Mouse (Mus musculus): ENCODE data around the gene Akr1c18. TPM values are rescaled to one million over a fixed set of nuclear protein-coding genes. Genes with fewer than 3 reads are reported as not detected.
"Not testable (repeated sequence)": the region's sequence is repeated elsewhere in the genome, so short reads cannot be mapped to it uniquely, and the experiment has no call there.

The Akr1c18 gene
- polyA plus RNA-seq (2015; fragmentation: Nextera tagmentation; extraction: Ambion mirVana) = 1.00 and 1.1 TPM in 2 replicates

DNA sequence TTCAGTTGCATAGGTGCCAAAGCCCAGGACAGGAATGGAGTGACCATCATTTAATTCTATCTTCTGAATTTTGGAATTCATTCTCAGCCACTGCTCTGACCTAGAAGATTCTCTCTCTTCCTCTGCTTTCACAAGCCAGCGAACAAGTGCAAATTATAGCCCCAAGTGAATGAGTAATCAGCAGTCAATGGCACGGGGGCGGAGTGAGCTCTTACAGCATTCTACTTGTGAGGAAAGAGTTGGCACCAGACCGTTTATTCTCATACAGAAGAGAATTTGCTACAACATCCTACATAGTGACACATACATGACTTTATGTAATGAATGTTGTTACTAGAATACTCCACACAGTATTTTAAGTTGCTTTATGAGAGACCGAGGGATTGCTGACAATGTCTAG is at the start of gene Akr1c18:
Gene Akr1c18 (minus strand): TSS at position 137 of the 400 bp plus-strand sequence.
- Histone ChIP-seq H3K9me3 (replicated peaks; ENCODE audit: control insufficient read depth, low read length) (no peaks in the 10 kb centered on the region), H3K36me3 (ENCODE audit: control insufficient read depth, insufficient read depth) (no peaks in the 10 kb centered on the region), H3K4me3 (ENCODE audit: low read length) (no peak within 1 kb of the TSS), H3K9ac (ENCODE audit: low read length) (no peak within 1 kb of the TSS), H3K27ac (ENCODE audit: low read length) (no peak within 1 kb of the TSS), H3K27me3 (ENCODE audit: control insufficient read depth, insufficient read depth, low read length) (no peaks in the 10 kb centered on the region), H3K4me1 (ENCODE audit: control insufficient read depth, insufficient read depth, low read length) (no peaks in the 10 kb centered on the region), H3K4me2 (ENCODE audit: low read depth, low read length) (no peak within 1 kb of the TSS)
- no peak for ATAC-seq (replicated peaks; ENCODE audit: extremely low read depth, insufficient read depth, low FRiP score)
- WGBS = 75% methylated on average over 5 of the region's 5 CpGs

- Histone ChIP-seq H3K4me2 (ENCODE audit: low read depth, low read length) (no peak overlapping the region), H3K4me3 (ENCODE audit: low read length) (no peak overlapping the region), H3K36me3 (ENCODE audit: control insufficient read depth, insufficient read depth) (no peaks in the 10 kb centered on the region), H3K27ac (ENCODE audit: low read length) (no peak overlapping the region), H3K9ac (ENCODE audit: low read length) (no peak overlapping the region), H3K4me1 (ENCODE audit: control insufficient read depth, insufficient read depth, low read length) (0 out of 2 replicates have a peak, but pooled peaks cover 2% of the 10 kb centered on the region), H3K27me3 (ENCODE audit: control insufficient read depth, insufficient read depth, low read length) (no peaks in the 10 kb centered on the region), H3K9me3 (replicated peaks; ENCODE audit: control insufficient read depth, low read length) (no peaks in the 10 kb centered on the region)
- 35% methylated on average over 3 of the region's 3 CpGs for WGBS
- no peak for ATAC-seq (replicated peaks; ENCODE audit: extremely low read depth, insufficient read depth, low FRiP score)
Observed at GRCm38 (mm10) chr13:4192511-4192910, 42.1 kb upstream of the Akr1c18 start.

GRCm38 (mm10) chr13:4190904-4191303 is 40.5 kb upstream of the Akr1c18 start, which contains the start of gene Akr1c13:
TSS of gene Akr1c13 (plus strand) at chr13:4191150.
- Histone ChIP-seq H3K4me2 (ENCODE audit: low read depth, low read length) (peak within 1 kb of the TSS; percentile 18; the same call in 1 of the 2 replicates), H3K27me3 (ENCODE audit: control insufficient read depth, insufficient read depth, low read length) (no peaks in the 10 kb centered on the region), H3K9me3 (replicated peaks; ENCODE audit: control insufficient read depth, low read length) (no peaks in the 10 kb centered on the region), H3K4me3 (ENCODE audit: low read length) (peak within 1 kb of the TSS; percentile 21; the same call in 1 of the 2 replicates), H3K4me1 (ENCODE audit: control insufficient read depth, insufficient read depth, low read length) (0 out of 2 replicates have a peak, but pooled peaks cover 2% of the 10 kb centered on the region), H3K36me3 (ENCODE audit: control insufficient read depth, insufficient read depth) (no peaks in the 10 kb centered on the region), H3K9ac (ENCODE audit: low read length) (no peak within 1 kb of the TSS), H3K27ac (ENCODE audit: low read length) (no peak within 1 kb of the TSS)
- WGBS = 53% methylated on average over 3 of the region's 3 CpGs
- no peak for ATAC-seq (replicated peaks; ENCODE audit: extremely low read depth, insufficient read depth, low FRiP score)

- H3K4me1 ChIP-seq (ENCODE audit: control insufficient read depth, insufficient read depth, low read length) = 0 out of 2 replicates have a peak, but pooled peaks cover 2% of the 10 kb centered on the region
- H3K9ac ChIP-seq (ENCODE audit: low read length) = no peak overlapping the region
- no peaks in the 10 kb centered on the region for H3K36me3 ChIP-seq (ENCODE audit: control insufficient read depth, insufficient read depth)
- H3K4me2 ChIP-seq (ENCODE audit: low read depth, low read length) = no peak overlapping the region
- H3K27me3 ChIP-seq (ENCODE audit: control insufficient read depth, insufficient read depth, low read length) = no peaks in the 10 kb centered on the region
- no peak overlapping the region for H3K4me3 ChIP-seq (ENCODE audit: low read length)
- 74% methylated on average over 2 of the region's 2 CpGs for WGBS
- ATAC-seq (replicated peaks; ENCODE audit: extremely low read depth, insufficient read depth, low FRiP score) = no peak
- no peaks in the 10 kb centered on the region; the same call in 1 of the 2 replicates for H3K9me3 ChIP-seq (replicated peaks; ENCODE audit: control insufficient read depth, low read length)
- H3K27ac ChIP-seq (ENCODE audit: low read length) = no peak overlapping the region
Observed at GRCm38 (mm10) chr13:4188174-4188573, 37.7 kb upstream of the Akr1c18 start.

- not testable (repeated sequence) for H3K27me3 ChIP-seq (ENCODE audit: control insufficient read depth, insufficient read depth, low read length); H3K9ac ChIP-seq (ENCODE audit: low read length); H3K36me3 ChIP-seq (ENCODE audit: control insufficient read depth, insufficient read depth); H3K4me3 ChIP-seq (ENCODE audit: low read length); H3K27ac ChIP-seq (ENCODE audit: low read length); H3K9me3 ChIP-seq (replicated peaks; ENCODE audit: control insufficient read depth, low read length); H3K4me1 ChIP-seq (ENCODE audit: control insufficient read depth, insufficient read depth, low read length); ATAC-seq (replicated peaks; ENCODE audit: extremely low read depth, insufficient read depth, low FRiP score); H3K4me2 ChIP-seq (ENCODE audit: low read depth, low read length)
- 77% methylated on average over 7 of the region's 7 CpGs for WGBS
Observed at GRCm38 (mm10) chr13:4186641-4187411, 36.4 kb upstream of the Akr1c18 start.

- Histone ChIP-seq H3K4me3 (ENCODE audit: low read length) (no peak overlapping the region), H3K9me3 (replicated peaks; ENCODE audit: control insufficient read depth, low read length) (no peaks in the 10 kb centered on the region; the same call in 1 of the 2 replicates), H3K9ac (ENCODE audit: low read length) (no peak overlapping the region), H3K4me1 (ENCODE audit: control insufficient read depth, insufficient read depth, low read length) (no peaks in the 10 kb centered on the region), H3K27ac (ENCODE audit: low read length) (no peak overlapping the region), H3K36me3 (ENCODE audit: control insufficient read depth, insufficient read depth) (no peaks in the 10 kb centered on the region), H3K27me3 (ENCODE audit: control insufficient read depth, insufficient read depth, low read length) (no peaks in the 10 kb centered on the region), H3K4me2 (ENCODE audit: low read depth, low read length) (0 out of 2 replicates have a peak overlapping the region, but pooled peaks have one; percentile 28)
- 65% methylated on average over 9 of the region's 9 CpGs for WGBS
- 0 out of 2 replicates have a peak, but pooled peaks have one; percentile 32 for ATAC-seq (replicated peaks; ENCODE audit: extremely low read depth, insufficient read depth, low FRiP score)
Observed at GRCm38 (mm10) chr13:4183116-4183515, 32.7 kb upstream of the Akr1c18 start.

DNA sequence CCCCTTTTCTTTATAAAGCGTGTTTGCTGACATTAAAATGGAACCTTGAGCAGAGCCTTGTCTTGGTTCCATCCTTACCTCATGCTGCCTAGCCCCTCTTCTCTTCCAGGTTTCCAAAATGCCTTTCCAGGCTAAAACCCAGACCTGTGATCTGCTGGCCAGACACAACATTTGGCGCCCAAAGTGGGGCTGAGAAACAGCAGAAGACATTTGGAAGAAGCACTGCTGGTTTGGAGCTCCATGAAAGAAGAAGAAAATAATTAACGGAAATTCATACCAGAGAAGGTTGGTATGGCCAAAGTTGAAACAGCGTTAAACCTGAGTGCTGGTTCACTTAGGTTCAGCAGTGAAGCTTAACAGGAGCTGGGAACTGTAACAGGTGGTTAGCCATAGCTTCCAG is 30.9 kb upstream of the Akr1c18 start:
- not testable (repeated sequence) for H3K4me1 ChIP-seq (ENCODE audit: control insufficient read depth, insufficient read depth, low read length); H3K4me2 ChIP-seq (ENCODE audit: low read depth, low read length); H3K9me3 ChIP-seq (replicated peaks; ENCODE audit: control insufficient read depth, low read length); ATAC-seq (replicated peaks; ENCODE audit: extremely low read depth, insufficient read depth, low FRiP score); H3K4me3 ChIP-seq (ENCODE audit: low read length); H3K36me3 ChIP-seq (ENCODE audit: control insufficient read depth, insufficient read depth); H3K27ac ChIP-seq (ENCODE audit: low read length); H3K27me3 ChIP-seq (ENCODE audit: control insufficient read depth, insufficient read depth, low read length); H3K9ac ChIP-seq (ENCODE audit: low read length)
- WGBS = 84% methylated on average over 4 of the region's 4 CpGs

DNA sequence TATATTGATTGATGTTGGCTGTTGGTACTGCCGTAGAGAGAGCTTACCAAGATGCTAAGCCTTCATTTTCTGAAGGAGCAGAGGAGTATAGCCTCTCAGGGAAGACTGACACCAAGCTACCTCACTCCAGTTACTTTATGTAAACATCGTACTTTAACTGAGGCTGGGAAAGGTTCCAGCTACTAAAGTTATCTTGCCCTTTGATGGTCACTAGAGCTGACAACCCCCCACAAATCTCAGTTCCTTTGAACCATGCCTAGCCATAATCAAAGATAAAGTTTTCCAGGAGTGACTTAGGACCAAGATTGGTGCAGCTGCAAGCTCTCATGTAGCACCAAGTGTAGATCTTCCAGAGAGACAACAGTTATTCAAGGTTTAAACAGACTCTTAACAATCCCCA is 22.5 kb upstream of the Akr1c18 start:
- ATAC-seq (replicated peaks; ENCODE audit: extremely low read depth, insufficient read depth, low FRiP score) = no peak
- no peak overlapping the region for H3K27ac ChIP-seq (ENCODE audit: low read length)

DNA sequence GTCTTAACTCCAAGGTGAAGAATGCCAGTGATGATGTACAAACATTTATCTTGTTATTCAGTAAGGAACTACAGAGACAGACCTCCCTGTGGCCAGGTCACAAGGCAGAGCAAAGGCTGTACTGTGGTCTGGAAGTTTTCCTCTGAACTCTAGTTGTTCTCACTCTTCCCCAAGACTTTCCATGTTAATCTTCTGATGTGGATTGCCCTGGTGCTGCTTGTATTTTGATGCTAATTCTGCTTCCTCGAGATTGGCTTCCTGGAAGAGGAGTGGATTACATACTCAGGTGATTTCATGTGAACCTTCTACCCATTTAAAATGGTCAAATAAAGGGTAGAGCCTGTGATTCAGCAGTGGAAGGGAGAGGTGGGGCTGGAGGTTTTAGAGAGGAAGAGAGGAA is 17.6 kb upstream of the Akr1c18 start:
- WGBS = 38% methylated on average over 1 of the region's 1 CpGs
- H3K27ac ChIP-seq (ENCODE audit: low read length) = no peak overlapping the region

More for the DNA sequence above, 22.5 kb upstream of the Akr1c18 start:
- no peak overlapping the region for H3K4me2 ChIP-seq (ENCODE audit: low read depth, low read length)
- no peaks in the 10 kb centered on the region for H3K9me3 ChIP-seq (replicated peaks; ENCODE audit: control insufficient read depth, low read length)
- no peaks in the 10 kb centered on the region for H3K36me3 ChIP-seq (ENCODE audit: control insufficient read depth, insufficient read depth)
- 0 out of 2 replicates have a peak, but pooled peaks cover 3% of the 10 kb centered on the region for H3K4me1 ChIP-seq (ENCODE audit: control insufficient read depth, insufficient read depth, low read length)
- H3K4me3 ChIP-seq (ENCODE audit: low read length) = no peak overlapping the region
- WGBS = 30% methylated on average over 2 of the region's 2 CpGs
- H3K9ac ChIP-seq (ENCODE audit: low read length) = no peak overlapping the region
- H3K27me3 ChIP-seq (ENCODE audit: control insufficient read depth, insufficient read depth, low read length) = no peaks in the 10 kb centered on the region

More for the DNA sequence above, 17.6 kb upstream of the Akr1c18 start:
- no peak overlapping the region for H3K9ac ChIP-seq (ENCODE audit: low read length)
- H3K27me3 ChIP-seq (ENCODE audit: control insufficient read depth, insufficient read depth, low read length) = no peaks in the 10 kb centered on the region
- no peaks in the 10 kb centered on the region for H3K9me3 ChIP-seq (replicated peaks; ENCODE audit: control insufficient read depth, low read length)
- H3K4me3 ChIP-seq (ENCODE audit: low read length) = no peak overlapping the region
- H3K36me3 ChIP-seq (ENCODE audit: control insufficient read depth, insufficient read depth) = no peaks in the 10 kb centered on the region
- H3K4me2 ChIP-seq (ENCODE audit: low read depth, low read length) = no peak overlapping the region
- 0 out of 2 replicates have a peak, but pooled peaks cover 1% of the 10 kb centered on the region for H3K4me1 ChIP-seq (ENCODE audit: control insufficient read depth, insufficient read depth, low read length)
- no peak for ATAC-seq (replicated peaks; ENCODE audit: extremely low read depth, insufficient read depth, low FRiP score)
